Mouse (Mus musculus): Measurements from ENCODE around the gene Utp3. TPM values are rescaled to one million over a fixed set of nuclear protein-coding genes. Genes with fewer than 3 reads are reported as not detected.

Gene Utp3
- polyA plus RNA-seq, 2 experiments: 43.5 to 56.4 TPM

GRCm38 (mm10) chr5:88564501-88565147, 10.4 kb downstream of the Utp3 start, which contains the start of gene Rufy3:
Gene Rufy3 (plus strand): TSS chr5:88565040.
- ATAC-seq (ENCODE audit: low FRiP score, low read depth) (peak; percentile 88), DNase-seq (ENCODE audit: low spot score) (peak; percentile 73)
- peak within 1 kb of the TSS; percentile 89 for H3K4me3 ChIP-seq (replicated peaks; ENCODE audit: low read length)
- H3K9ac ChIP-seq (ENCODE audit: low read depth, low read length, severe bottlenecking): peak within 1 kb of the TSS; percentile 83
- peak within 1 kb of the TSS; percentile 75 for H3K27ac ChIP-seq (replicated peaks; ENCODE audit: low read depth, low read length)
- no peaks in the 10 kb centered on the region for H3K27me3 ChIP-seq (ENCODE audit: control insufficient read depth, insufficient read depth, low read length)
- peaks cover 3% of the 10 kb centered on the region; the same call in 1 of the 2 replicates for H3K4me1 ChIP-seq (ENCODE audit: control insufficient read depth, insufficient read depth, low read length)
- no peaks in the 10 kb centered on the region; the same call in 1 of the 2 replicates for H3K36me3 ChIP-seq (ENCODE audit: control insufficient read depth, insufficient read depth, low read length)
- 1% methylated on average over 31 of the region's 71 CpGs for WGBS
- no peaks in the 10 kb centered on the region for H3K9me3 ChIP-seq (ENCODE audit: control insufficient read depth, low read length)
- 0 out of 2 replicates have a peak, but pooled peaks have one; percentile 30 for TF ChIP-seq POLR2A (IDR thresholded peaks at IDR 0.05; ENCODE audit: borderline replicate concordance, extremely low read depth, insufficient read depth, insufficient read length)
- H3K4me2 ChIP-seq (replicated peaks; ENCODE audit: low read depth, low read length, severe bottlenecking): peak within 1 kb of the TSS; percentile 77

DNA sequence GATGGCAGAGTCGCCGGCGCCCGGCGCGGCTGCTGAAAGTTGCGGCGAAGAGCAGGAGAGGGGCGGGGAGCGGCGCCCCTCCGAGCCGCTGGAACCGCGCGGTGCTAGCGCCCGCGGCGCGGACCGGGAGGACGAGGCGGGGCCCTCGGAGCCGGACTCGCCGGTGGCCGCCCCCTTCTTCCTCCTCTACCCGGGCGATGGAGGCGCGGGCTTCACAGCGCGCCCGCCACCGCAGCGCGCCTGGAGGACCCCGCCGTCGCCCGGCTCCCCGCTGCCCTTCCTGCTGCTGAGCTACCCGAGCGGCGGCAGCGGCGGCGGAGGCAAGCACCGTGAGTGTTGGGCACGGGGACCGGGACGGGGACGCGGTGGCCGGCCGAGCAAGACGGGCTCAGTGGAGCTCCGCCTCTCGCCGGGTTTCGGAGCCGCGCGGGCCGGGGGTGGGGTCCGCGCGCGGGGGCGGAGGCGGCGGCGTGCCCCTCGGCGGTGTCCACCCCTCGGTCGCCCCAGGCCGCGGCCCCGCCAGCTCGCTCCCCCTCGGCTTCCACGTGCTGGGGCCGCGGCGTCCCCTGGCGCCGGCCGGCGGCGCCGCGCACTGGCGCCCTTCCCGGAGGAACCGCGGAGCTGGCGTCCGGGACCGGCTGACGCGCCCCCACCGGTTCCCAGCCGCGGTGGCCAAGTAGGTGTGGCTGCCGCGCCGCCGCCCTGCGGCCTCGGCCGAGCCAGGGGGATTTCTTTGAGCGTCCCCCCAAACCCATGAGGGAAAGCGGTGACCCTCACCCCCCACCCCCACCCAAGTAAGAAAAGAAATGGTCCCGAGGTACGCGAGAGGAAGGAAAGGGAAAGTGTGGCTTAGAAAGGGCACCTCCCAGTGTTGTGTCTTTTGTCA, 11.1 kb downstream of the Utp3 start:
- peak; percentile 38 for DNase-seq (ENCODE audit: low spot score)
- peak; percentile 56 for ATAC-seq (ENCODE audit: low FRiP score, low read depth)
- H3K9me3 ChIP-seq (ENCODE audit: control insufficient read depth, low read length): no peaks in the 10 kb centered on the region
- no peaks in the 10 kb centered on the region for H3K27me3 ChIP-seq (ENCODE audit: control insufficient read depth, insufficient read depth, low read length)
- peaks cover 3% of the 10 kb centered on the region; the same call in 1 of the 2 replicates for H3K4me1 ChIP-seq (ENCODE audit: control insufficient read depth, insufficient read depth, low read length)
- peak overlapping the region; percentile 75 for H3K27ac ChIP-seq (replicated peaks; ENCODE audit: low read depth, low read length)
- H3K36me3 ChIP-seq (ENCODE audit: control insufficient read depth, insufficient read depth, low read length): no peaks in the 10 kb centered on the region; the same call in 1 of the 2 replicates
- TF ChIP-seq POLR2A (IDR thresholded peaks at IDR 0.05; ENCODE audit: borderline replicate concordance, extremely low read depth, insufficient read depth, insufficient read length): no peak
- WGBS: 1% methylated on average over 25 of the region's 119 CpGs
- peak overlapping the region; percentile 83 for H3K9ac ChIP-seq (ENCODE audit: low read depth, low read length, severe bottlenecking)
- H3K4me2 ChIP-seq (replicated peaks; ENCODE audit: low read depth, low read length, severe bottlenecking): peak overlapping the region; percentile 77
- peak overlapping the region; percentile 89 for H3K4me3 ChIP-seq (replicated peaks; ENCODE audit: low read length)

- no peaks in the 10 kb centered on the region for H3K27me3 ChIP-seq (ENCODE audit: control insufficient read depth, insufficient read depth, low read length)
- H3K27ac ChIP-seq (replicated peaks; ENCODE audit: low read depth, low read length): peak overlapping the region; percentile 75
- peak overlapping the region; percentile 89 for H3K4me3 ChIP-seq (replicated peaks; ENCODE audit: low read length)
- 8% methylated on average over 14 of the region's 14 CpGs for WGBS
- H3K4me1 ChIP-seq (ENCODE audit: control insufficient read depth, insufficient read depth, low read length): peaks cover 3% of the 10 kb centered on the region; the same call in 1 of the 2 replicates
- no peak for ATAC-seq (ENCODE audit: low FRiP score, low read depth)
- peak overlapping the region; percentile 77 for H3K4me2 ChIP-seq (replicated peaks; ENCODE audit: low read depth, low read length, severe bottlenecking)
- H3K36me3 ChIP-seq (ENCODE audit: control insufficient read depth, insufficient read depth, low read length): peaks cover 3% of the 10 kb centered on the region; the same call in 1 of the 2 replicates
- DNase-seq (ENCODE audit: low spot score): peak; percentile 47
- H3K9me3 ChIP-seq (ENCODE audit: control insufficient read depth, low read length): no peaks in the 10 kb centered on the region
- TF ChIP-seq POLR2A (IDR thresholded peaks at IDR 0.05; ENCODE audit: borderline replicate concordance, extremely low read depth, insufficient read depth, insufficient read length): no peak
- peak overlapping the region; percentile 83 for H3K9ac ChIP-seq (ENCODE audit: low read depth, low read length, severe bottlenecking)
Observed at GRCm38 (mm10) chr5:88566034-88566841, 12.0 kb downstream of the Utp3 start.

- Histone ChIP-seq H3K4me2 (replicated peaks; ENCODE audit: low read depth, low read length, severe bottlenecking) (no peak overlapping the region), H3K9me3 (ENCODE audit: control insufficient read depth, low read length) (no peaks in the 10 kb centered on the region), H3K9ac (ENCODE audit: low read depth, low read length, severe bottlenecking) (no peak overlapping the region), H3K27me3 (ENCODE audit: control insufficient read depth, insufficient read depth, low read length) (no peaks in the 10 kb centered on the region), H3K27ac (replicated peaks; ENCODE audit: low read depth, low read length) (no peak overlapping the region), H3K36me3 (ENCODE audit: control insufficient read depth, insufficient read depth, low read length) (peaks cover 7% of the 10 kb centered on the region), H3K4me3 (replicated peaks; ENCODE audit: low read length) (no peak overlapping the region), H3K4me1 (ENCODE audit: control insufficient read depth, insufficient read depth, low read length) (0 out of 2 replicates have a peak, but pooled peaks cover 3% of the 10 kb centered on the region)
- no peak for DNase-seq (ENCODE audit: low spot score)
- ATAC-seq (ENCODE audit: low FRiP score, low read depth): no peak
- WGBS: 81% methylated on average over 3 of the region's 3 CpGs
- no peak for TF ChIP-seq POLR2A (IDR thresholded peaks at IDR 0.05; ENCODE audit: borderline replicate concordance, extremely low read depth, insufficient read depth, insufficient read length)
Observed at GRCm38 (mm10) chr5:88569541-88569940, 15.3 kb downstream of the Utp3 start.
